Mouse (Mus musculus): ENCODE measurements around the gene Ugt1a5.
"Not testable (repeated sequence)": the region's sequence is repeated elsewhere in the genome, so short reads cannot be mapped to it uniquely, and the experiment has no call there.

The Ugt1a5 gene

DNA sequence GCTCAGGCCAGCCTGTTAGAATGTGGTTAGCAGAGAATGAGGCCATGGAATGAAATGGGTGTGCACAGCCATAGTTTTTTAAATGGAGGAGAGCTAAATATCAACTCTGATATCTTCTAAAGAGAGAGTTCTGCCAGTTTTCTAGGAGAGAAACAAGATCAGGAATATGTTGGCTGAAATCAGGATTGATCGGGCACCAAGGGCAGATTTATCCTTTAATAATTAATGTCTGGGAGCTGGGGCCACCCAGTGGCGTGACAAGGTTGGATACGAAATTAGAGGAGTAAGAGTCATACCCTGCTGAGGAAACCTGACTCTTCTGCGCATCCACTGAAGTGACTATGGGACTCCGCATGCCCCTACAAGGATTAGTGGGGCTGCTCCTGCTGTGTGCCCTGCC is at the start of gene Ugt1a5:
Gene Ugt1a5 (plus strand): TSS at position 302 of the 400 bp plus-strand sequence.
- no peak for DNase-seq (ENCODE audit: low spot score in 2 of 2)

- not testable (repeated sequence) for DNase-seq (ENCODE audit: low spot score in 2 of 2)
Observed at GRCm38 (mm10) chr1:88120550-88120949, 45.3 kb upstream of the Ugt1a5 start.

DNA sequence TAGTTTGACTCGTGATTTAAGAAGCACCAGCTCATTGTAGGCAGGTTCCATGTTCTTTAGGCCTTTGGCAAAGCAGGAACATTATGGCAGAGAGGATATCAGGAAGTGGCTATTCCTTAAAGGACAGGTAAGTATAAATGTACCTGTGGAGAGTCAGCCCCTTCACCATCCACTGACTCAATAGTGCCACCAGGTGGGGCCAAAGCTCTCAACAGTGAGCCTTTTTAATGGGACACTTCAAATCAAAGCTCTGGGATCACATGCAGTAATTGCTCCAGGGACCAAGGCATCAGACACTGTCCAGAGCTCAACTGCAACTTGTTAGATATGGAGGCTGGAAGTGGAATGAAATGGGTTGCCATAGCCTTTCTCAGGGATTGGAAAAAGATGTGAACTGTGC is 44.3 kb upstream of the Ugt1a5 start:
- DNase-seq (ENCODE audit: low spot score in 2 of 2) = not testable (repeated sequence)

- DNase-seq (ENCODE audit: low spot score in 2 of 2) = not testable (repeated sequence)
Observed at GRCm38 (mm10) chr1:88125827-88126360, 39.9 kb upstream of the Ugt1a5 start.

DNA sequence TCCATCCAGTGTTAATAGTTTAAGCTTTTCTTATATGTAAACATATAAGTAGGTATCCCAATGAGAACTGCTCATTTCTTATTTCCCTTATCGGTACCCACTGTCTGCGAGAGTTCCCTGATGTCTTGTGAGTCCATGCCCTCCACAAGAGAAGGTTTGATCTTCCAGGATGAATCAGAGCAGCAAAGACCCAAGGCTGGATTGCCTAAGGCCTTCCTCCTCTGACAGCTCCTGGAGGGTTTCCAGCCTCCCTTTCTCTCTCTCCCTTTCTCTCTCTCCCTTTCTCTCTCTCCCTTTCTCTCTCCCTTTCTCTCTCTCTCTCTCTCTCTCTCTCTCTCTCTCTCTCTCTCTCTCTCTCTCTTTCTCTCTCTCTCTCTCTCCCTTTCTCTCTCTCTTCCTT is 36.7 kb upstream of the Ugt1a5 start:
- DNase-seq (ENCODE audit: low spot score in 2 of 2) = not testable (repeated sequence)

- not testable (repeated sequence) for DNase-seq (ENCODE audit: low spot score in 2 of 2)
Observed at GRCm38 (mm10) chr1:88130223-88130622, 35.6 kb upstream of the Ugt1a5 start.

DNA sequence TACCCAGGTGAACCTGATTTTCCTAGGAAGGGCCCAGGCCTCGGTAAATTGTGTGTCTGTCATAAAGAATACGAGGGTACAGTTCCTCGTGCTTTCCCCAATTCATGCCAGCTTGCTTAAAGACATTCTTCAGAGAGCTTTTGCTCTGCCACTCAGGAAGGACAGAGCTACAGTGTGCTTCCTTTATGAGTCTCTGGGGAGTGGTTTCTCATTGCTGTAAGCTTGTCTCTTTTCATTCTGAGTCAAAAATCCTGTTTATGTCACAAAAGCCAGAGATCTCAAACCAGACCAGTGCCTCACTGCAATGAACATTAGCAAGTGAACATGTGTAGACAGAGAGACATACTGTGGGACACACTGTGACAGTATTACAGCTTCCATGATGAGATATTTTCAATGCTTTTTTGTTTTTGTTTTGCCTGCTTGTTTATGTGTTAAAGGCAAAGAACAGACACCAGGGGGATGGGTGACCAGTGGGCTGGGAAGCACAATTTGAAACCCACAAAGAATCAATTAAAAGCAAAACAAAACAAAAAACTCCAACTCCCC is 31.8 kb upstream of the Ugt1a5 start:
- no peak for DNase-seq (ENCODE audit: low spot score in 2 of 2)

DNA sequence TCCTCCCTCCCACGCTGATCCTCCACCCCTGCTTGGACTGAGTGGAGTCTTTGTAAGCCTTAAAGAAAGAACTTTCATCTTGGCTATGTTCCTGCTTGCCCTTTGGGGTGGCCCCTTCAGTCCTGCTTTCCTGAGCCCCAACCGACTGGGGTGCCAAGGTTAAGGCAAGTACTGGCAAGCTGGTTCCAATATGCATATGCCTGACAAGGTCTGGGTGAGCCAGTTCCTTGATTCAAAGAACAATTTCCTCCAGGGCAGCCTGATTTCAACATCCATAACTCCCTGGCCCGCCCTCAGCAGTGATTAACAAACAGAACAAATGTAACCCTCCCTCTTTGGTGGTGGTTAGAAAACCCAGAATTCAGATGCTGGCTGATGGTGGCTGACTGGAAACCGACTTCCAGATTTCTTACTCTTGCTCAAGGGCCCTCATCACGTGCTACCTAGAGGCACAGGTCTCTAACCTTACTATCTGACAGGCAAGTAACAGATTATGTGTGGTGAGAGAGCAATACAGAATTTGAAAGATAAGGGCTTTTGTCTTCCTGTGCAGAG is 31.3 kb upstream of the Ugt1a5 start, which contains the start of gene Ugt1a6a:
Gene Ugt1a6a (plus strand): TSS at position 353 of the 555 bp plus-strand sequence.
- not testable (repeated sequence) for DNase-seq (ENCODE audit: low spot score in 2 of 2)

DNA sequence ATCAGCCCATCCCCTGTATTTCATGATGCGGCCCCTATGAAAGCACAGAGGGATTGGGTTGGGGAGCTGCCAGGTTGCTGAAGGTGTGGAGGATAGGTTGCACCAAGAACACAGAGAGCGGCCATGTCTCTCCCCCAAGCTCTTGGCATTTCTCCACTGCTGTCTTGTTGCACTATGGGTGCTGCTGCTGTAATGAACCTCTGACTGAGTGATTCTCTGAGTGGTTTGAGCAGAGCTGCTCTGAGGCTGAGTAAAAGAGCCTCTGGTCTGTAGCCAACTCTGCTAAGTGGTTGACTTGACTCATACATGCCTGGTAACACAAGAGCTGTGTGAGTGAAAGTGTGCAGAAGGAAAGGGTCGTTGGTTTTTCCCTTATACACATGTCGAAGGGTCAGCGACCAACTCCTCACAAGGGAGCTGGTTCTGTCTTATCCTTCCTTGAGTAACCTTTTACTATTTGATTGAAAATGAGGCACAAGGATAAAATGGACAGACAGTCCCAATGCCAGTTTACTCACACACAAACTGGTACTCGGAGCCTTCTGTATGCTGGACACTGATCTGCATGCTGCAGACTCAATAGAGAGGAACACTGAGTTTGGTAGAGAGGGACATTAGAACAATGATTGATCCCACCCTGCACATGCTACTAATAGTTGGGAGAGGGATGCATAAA is 30.4 kb upstream of the Ugt1a5 start:
- not testable (repeated sequence) for DNase-seq (ENCODE audit: low spot score in 2 of 2)

DNA sequence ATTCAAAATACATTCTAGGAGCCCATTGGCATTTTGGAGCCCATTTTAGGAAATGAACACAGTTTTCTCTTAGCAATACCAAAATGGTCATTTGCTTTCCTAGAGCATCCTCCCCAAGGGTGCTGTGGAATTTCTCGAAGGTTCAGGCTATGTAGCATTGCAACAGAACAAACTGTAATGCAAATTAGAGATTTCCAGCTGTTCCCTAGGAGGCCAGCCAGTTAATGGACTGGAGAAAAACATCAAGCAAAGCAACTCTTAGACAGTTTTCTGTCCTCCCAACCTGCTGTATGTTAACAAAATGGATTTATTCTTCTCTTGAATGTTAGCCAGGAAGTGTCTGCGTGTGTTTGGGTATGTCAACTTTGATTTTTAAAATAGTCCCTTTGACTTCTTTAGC is 29.2 kb upstream of the Ugt1a5 start:
- DNase-seq (ENCODE audit: low spot score in 2 of 2) = no peak

DNA sequence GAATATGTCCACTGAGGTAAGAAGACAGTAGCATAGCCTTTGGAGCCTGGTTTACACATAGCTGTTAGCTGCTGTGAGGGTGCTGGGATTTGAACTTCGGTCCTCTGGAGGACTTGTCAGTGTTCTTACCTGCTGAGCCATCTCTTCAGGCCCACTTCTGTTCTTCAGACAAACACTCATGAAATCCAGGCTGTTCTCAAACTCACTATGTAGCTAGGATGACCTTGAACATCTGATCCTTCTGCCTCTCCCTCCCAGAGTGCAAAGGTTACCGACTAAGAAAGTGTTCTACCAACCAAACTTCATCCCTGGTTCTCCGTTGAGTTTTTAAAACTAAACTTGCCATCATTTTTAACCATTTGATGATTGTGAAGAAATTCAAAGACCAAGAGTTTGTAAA is 28.5 kb upstream of the Ugt1a5 start:
- no peak for DNase-seq (ENCODE audit: low spot score in 2 of 2)

DNA sequence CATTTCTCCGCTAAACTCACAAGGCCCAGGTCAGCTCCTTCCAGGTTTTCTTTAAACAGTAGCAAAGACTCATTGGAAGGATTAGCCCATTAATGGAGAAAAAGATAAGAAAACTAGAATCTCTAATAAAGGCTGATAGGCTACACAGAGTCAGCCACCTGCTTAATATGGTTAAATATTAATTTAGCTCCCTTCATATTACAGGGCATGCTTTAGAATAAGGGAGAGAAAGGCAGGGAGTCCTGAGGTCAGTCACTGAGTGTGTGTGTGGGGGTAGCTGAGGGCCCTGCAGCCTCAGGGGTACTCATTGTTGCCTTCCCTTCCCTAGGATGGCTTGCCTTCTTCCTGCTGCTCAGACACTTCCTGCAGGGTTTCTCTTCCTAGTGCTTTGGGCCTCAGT is 27.7 kb upstream of the Ugt1a5 start:
- DNase-seq (ENCODE audit: low spot score in 2 of 2) = no peak

GRCm38 (mm10) chr1:88140492-88140891 is 25.3 kb upstream of the Ugt1a5 start:
- DNase-seq (ENCODE audit: low spot score in 2 of 2) = not testable (repeated sequence)

GRCm38 (mm10) chr1:88143966-88144675 is 21.7 kb upstream of the Ugt1a5 start:
- peak in 1 of 2 experiments; percentile 30 for DNase-seq (ENCODE audit: low spot score in 2 of 2)

DNA sequence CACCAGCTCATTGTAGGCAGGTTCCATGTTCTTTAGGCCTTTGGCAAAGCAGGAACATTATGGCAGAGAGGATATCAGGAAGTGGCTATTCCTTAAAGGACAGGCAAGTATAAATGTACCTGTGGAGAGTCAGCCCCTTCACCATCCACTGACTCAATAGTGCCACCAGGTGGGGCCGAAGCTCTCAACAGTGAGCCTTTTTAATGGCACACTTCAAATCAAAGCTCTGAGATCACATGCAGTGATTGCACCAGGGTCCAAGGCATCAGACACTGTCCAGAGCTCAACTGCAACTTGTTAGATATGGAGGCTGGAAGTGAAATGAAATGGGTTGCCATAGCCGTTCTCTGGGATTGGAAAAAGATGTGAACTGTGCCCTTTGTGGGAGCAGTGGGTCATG is 20.5 kb upstream of the Ugt1a5 start:
- not testable (repeated sequence) for DNase-seq (ENCODE audit: low spot score in 2 of 2)

DNA sequence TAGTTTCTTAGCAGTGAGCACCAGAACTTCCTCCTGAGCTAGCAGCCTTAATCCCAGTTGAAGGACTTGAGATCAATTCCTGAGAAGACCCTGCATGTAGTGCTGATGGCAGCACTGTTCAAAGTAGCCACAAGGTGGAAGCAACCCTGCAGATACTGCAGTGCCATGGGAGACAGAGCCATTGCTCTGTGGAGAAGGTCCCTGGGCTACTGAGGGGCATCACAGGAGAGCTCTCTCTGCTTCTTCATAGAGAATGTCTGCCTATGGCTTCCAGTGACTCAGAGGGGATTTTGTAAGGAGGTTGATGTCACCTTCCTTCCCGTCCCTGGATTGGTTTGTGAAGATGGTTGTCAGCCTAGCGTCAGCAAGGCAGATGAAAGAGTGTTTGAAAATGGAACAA is 15.7 kb upstream of the Ugt1a5 start:
- not testable (repeated sequence) for DNase-seq (ENCODE audit: low spot score in 2 of 2)

- no peak for DNase-seq (ENCODE audit: low spot score in 2 of 2)
Observed at GRCm38 (mm10) chr1:88158430-88158829, 7.4 kb upstream of the Ugt1a5 start.

GRCm38 (mm10) chr1:88172190-88172589 is 6.4 kb downstream of the Ugt1a5 start:
- not testable (repeated sequence) for DNase-seq (ENCODE audit: low spot score in 2 of 2)

- no peak for DNase-seq (ENCODE audit: low spot score in 2 of 2)
Observed at GRCm38 (mm10) chr1:88179657-88180056, 13.8 kb downstream of the Ugt1a5 start.

- no peak for DNase-seq (ENCODE audit: low spot score in 2 of 2)
Observed at GRCm38 (mm10) chr1:88186325-88186935, 20.6 kb downstream of the Ugt1a5 start.

- DNase-seq (ENCODE audit: low spot score in 2 of 2) = no peak
Observed at GRCm38 (mm10) chr1:88192136-88192535, 26.3 kb downstream of the Ugt1a5 start.

GRCm38 (mm10) chr1:88195687-88196086 is 29.9 kb downstream of the Ugt1a5 start:
- no peak for DNase-seq (ENCODE audit: low spot score in 2 of 2)
